Mouse (Mus musculus): ENCODE measurements around the gene Fam189a2. TPM values are rescaled to one million over a fixed set of nuclear protein-coding genes. Genes with fewer than 3 reads are reported as not detected.

Gene Fam189a2
- total RNA-seq, 1 experiment from 2014 or later = 0.50 TPM

GRCm38 (mm10) chr19:23960275-23960674 lies 70.5 kb downstream of the Fam189a2 start:
- no peak for ATAC-seq (replicated peaks in 1 of 2; ENCODE audit: insufficient read depth in 1 of 2, low FRiP score in 2 of 2, low TSS enrichment in 1 of 2, low read depth in 1 of 2, poor library complexity in 2 of 2, severe bottlenecking in 2 of 2)

GRCm38 (mm10) chr19:23959870-23960269 lies 70.9 kb downstream of the Fam189a2 start:
- no peak for ATAC-seq (replicated peaks in 1 of 2; ENCODE audit: insufficient read depth in 1 of 2, low FRiP score in 2 of 2, low TSS enrichment in 1 of 2, low read depth in 1 of 2, poor library complexity in 2 of 2, severe bottlenecking in 2 of 2)

- ATAC-seq (replicated peaks in 1 of 2; ENCODE audit: insufficient read depth in 1 of 2, low FRiP score in 2 of 2, low TSS enrichment in 1 of 2, low read depth in 1 of 2, poor library complexity in 2 of 2, severe bottlenecking in 2 of 2) = no peak
Measured at GRCm38 (mm10) chr19:23958925-23959324, 71.9 kb downstream of the Fam189a2 start.

- no peak for ATAC-seq (replicated peaks in 1 of 2; ENCODE audit: insufficient read depth in 1 of 2, low FRiP score in 2 of 2, low TSS enrichment in 1 of 2, low read depth in 1 of 2, poor library complexity in 2 of 2, severe bottlenecking in 2 of 2)
Measured at GRCm38 (mm10) chr19:23957563-23957962, 73.3 kb downstream of the Fam189a2 start.

- no peak for ATAC-seq (replicated peaks in 1 of 2; ENCODE audit: insufficient read depth in 1 of 2, low FRiP score in 2 of 2, low TSS enrichment in 1 of 2, low read depth in 1 of 2, poor library complexity in 2 of 2, severe bottlenecking in 2 of 2)
Measured at GRCm38 (mm10) chr19:23956299-23956975, 74.4 kb downstream of the Fam189a2 start.

GRCm38 (mm10) chr19:23955461-23955860 lies 75.4 kb downstream of the Fam189a2 start:
- ATAC-seq (replicated peaks in 1 of 2; ENCODE audit: insufficient read depth in 1 of 2, low FRiP score in 2 of 2, low TSS enrichment in 1 of 2, low read depth in 1 of 2, poor library complexity in 2 of 2, severe bottlenecking in 2 of 2) = no peak

DNA sequence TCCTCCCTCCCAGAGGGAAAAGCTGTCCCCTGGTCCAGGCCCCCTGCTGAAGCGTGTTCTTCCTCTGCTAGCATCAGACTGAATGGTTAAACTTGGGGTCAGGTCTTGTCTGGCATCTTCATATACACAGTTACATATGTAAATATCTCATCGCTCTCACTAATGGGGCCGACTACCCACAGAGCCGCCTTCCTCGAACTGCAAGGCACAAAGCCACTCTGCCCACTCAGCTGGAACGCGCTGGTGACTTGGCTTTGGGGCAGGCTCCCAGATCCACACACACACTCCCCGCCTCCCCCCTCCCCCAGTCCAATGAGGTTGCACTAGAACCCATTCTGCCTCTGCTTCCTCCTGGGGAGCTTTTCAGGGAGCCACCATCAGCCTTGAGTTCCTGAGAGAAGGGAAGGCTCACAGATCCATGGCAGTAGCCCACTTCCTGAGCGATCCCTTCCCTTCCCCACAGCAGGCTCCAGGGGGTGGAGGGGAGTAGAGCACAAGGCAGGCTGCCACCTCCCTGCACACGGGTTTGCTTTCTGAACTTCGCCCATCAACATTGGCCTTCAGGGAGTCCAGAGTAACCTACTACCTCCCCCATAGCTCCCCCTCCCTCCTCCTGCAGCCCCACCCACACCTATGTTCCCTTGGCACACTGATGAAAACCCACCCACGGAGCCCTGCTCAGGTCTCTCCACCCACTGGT lies 82.4 kb downstream of the Fam189a2 start:
- no peak for ATAC-seq (replicated peaks in 1 of 2; ENCODE audit: insufficient read depth in 1 of 2, low FRiP score in 2 of 2, low TSS enrichment in 1 of 2, low read depth in 1 of 2, poor library complexity in 2 of 2, severe bottlenecking in 2 of 2)

GRCm38 (mm10) chr19:23947871-23948270 lies 82.9 kb downstream of the Fam189a2 start:
- no peak for ATAC-seq (replicated peaks in 1 of 2; ENCODE audit: insufficient read depth in 1 of 2, low FRiP score in 2 of 2, low TSS enrichment in 1 of 2, low read depth in 1 of 2, poor library complexity in 2 of 2, severe bottlenecking in 2 of 2)

DNA sequence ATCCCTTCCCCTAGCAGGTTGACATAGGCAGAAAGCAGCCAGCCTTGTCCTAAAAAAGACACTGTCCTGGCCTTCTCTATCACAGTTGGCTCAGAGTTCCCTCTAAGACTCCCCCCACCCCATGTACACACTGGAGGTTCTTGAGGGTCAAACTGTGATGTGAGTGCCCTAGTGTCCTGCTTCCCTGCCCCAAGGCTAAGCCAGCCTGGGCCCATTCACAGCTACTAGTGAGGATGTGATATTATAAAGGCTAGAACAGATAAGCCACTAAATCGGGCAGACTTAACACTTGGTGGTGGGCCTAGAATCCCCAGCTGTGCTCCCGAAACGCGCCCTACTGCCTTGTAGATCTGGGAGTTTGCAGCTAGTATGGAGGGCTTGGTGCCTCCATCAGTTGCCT lies 84.1 kb downstream of the Fam189a2 start:
- no peak for ATAC-seq (replicated peaks in 1 of 2; ENCODE audit: insufficient read depth in 1 of 2, low FRiP score in 2 of 2, low TSS enrichment in 1 of 2, low read depth in 1 of 2, poor library complexity in 2 of 2, severe bottlenecking in 2 of 2)

- ATAC-seq (replicated peaks in 1 of 2; ENCODE audit: insufficient read depth in 1 of 2, low FRiP score in 2 of 2, low TSS enrichment in 1 of 2, low read depth in 1 of 2, poor library complexity in 2 of 2, severe bottlenecking in 2 of 2) = peak; percentile 48 to 58; a peak in 1 of 4 replicates
Measured at GRCm38 (mm10) chr19:23946026-23946685, 84.7 kb downstream of the Fam189a2 start.

GRCm38 (mm10) chr19:23942886-23943285 lies 87.9 kb downstream of the Fam189a2 start:
- ATAC-seq (replicated peaks in 1 of 2; ENCODE audit: insufficient read depth in 1 of 2, low FRiP score in 2 of 2, low TSS enrichment in 1 of 2, low read depth in 1 of 2, poor library complexity in 2 of 2, severe bottlenecking in 2 of 2) = no peak

DNA sequence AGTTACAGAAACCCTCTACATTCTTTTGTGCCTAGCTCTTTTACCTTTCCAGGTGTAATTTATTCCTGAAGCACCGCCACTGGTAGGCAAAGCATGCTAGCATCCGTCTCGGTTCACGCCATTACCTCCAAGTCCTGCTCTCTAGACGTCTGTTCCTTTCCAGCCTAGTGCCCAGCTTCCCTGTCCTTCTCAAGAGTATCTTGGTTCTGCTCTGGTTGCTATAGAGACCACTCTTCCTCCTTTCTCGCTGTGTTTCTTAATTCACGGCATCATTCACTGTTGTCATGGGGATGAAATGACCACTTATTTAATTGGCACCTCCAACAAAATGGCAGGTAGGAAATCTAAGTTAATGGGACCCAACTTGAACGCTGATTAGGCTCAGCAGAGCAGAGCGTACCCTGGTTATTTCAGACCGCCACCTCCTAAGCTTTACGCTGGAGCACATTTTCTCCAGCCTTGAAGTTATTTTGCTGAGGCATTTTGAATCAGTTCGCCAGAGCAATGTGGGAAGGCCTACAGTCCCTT lies 89.3 kb downstream of the Fam189a2 start:
- ATAC-seq (replicated peaks in 1 of 2; ENCODE audit: insufficient read depth in 1 of 2, low FRiP score in 2 of 2, low TSS enrichment in 1 of 2, low read depth in 1 of 2, poor library complexity in 2 of 2, severe bottlenecking in 2 of 2) = no peak

- ATAC-seq (replicated peaks in 1 of 2; ENCODE audit: insufficient read depth in 1 of 2, low FRiP score in 2 of 2, low TSS enrichment in 1 of 2, low read depth in 1 of 2, poor library complexity in 2 of 2, severe bottlenecking in 2 of 2) = no peak
Measured at GRCm38 (mm10) chr19:23930826-23931225, 100.0 kb downstream of the Fam189a2 start.

DNA sequence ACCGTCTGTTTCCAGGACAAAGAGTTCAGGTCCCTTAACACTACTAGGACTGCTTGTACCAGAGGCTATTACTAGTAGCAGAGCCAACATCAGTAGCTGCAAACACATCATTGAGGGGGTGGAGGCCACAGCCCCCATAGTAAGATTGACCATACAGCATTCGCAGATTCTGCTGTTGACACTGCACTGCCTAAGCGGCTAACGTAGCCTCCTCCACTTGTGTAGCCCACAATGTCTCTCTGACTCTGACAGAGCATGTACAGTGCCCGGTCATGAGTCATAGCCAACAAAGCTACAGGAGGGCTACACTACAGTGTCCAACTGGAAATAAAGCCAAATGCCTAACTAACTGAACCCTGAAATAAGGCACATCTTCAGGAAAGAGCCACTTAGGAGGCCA lies 105.3 kb downstream of the Fam189a2 start:
- no peak for ATAC-seq (replicated peaks in 1 of 2; ENCODE audit: insufficient read depth in 1 of 2, low FRiP score in 2 of 2, low TSS enrichment in 1 of 2, low read depth in 1 of 2, poor library complexity in 2 of 2, severe bottlenecking in 2 of 2)

DNA sequence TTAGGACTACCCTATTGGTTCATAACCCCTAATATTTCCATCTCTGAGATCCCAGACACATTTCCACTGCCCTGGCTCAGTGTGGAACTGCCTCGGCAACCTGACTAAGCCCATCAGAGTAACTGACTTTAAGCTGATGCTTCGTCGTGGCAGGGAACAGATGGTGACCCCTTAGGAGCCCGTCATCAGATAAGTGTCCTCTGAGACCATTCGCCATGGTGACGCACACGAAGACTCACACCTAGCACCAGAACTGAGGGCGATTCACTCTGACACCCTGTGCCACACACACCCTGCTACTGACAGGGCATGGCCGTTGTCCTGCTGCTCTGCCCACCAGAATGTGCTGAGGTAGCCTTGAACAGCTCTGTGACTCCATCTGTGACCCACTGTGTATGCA lies 106.0 kb downstream of the Fam189a2 start:
- no peak for ATAC-seq (replicated peaks in 1 of 2; ENCODE audit: insufficient read depth in 1 of 2, low FRiP score in 2 of 2, low TSS enrichment in 1 of 2, low read depth in 1 of 2, poor library complexity in 2 of 2, severe bottlenecking in 2 of 2)

GRCm38 (mm10) chr19:23924057-23924456 lies 106.8 kb downstream of the Fam189a2 start:
- no peak for ATAC-seq (replicated peaks in 1 of 2; ENCODE audit: insufficient read depth in 1 of 2, low FRiP score in 2 of 2, low TSS enrichment in 1 of 2, low read depth in 1 of 2, poor library complexity in 2 of 2, severe bottlenecking in 2 of 2)

Measured in hematopoietic stem cell, adult 5-6 weeks (primary cell).